Mouse (Mus musculus) inflammation-experienced regulatory T-cells, adult 6 months (primary cell): ENCODE measurements around the gene Cd2ap. TPM values are rescaled to one million over a fixed set of nuclear protein-coding genes. Genes with fewer than 3 reads are reported as not detected.
A peak's percentile ranks its signal among the peaks of the same experiment; 100 is the strongest.
"Not testable (repeated sequence)": the region's sequence is repeated elsewhere in the genome, so short reads cannot be mapped to it uniquely, and the experiment has no call there.

Experiments used
- ATAC-seq: one replicate; pipeline ENCODE4 v1.8.0; 2017
- polyA plus RNA-seq, 3 experiments: library from polyadenylated mRNA; unstranded; fragments of 100-300 nt; shearing (Covaris generic); gene quantifications; one replicate each; pipeline ENCODE4 v1.2.1; 2017

Cd2ap gene
- 10 to 100 TPM in 2 of 3 experiments, 1 to 10 TPM in 1; 4.4 to 14.9 (median 14.9) TPM for polyA plus RNA-seq

GRCm38 (mm10) chr17:42876001-42876903, at the start of gene Cd2ap:
Gene Cd2ap, minus strand, starts transcription at chr17:42876665.
- peak; percentile 81 for ATAC-seq

GRCm38 (mm10) chr17:42924731-42925130, 48.3 kb upstream of the Cd2ap start:
- ATAC-seq: no peak

- no peak for ATAC-seq
These were observed 42.3 kb upstream of the Cd2ap start for GRCm38 (mm10) chr17:42918810-42919209.

DNA sequence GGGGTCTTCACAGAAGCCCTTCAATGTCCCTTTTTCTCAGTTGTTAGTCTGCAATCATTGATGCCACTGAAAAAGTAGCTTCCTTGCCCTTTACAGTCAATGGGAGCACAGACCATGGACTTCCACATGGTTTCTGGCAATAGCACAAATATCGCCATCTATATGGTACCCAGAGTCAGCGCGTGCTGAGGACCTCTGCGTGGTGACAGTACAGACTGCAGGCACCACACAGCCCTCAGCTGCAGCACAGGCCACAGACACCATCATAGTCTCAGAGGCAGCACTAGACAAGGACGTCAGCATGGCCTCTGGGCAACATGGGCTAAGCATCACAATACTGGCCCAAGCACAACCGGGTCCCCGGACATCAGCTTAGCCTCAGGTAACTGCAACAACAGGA, 38.3 kb upstream of the Cd2ap start:
- no peak for ATAC-seq

DNA sequence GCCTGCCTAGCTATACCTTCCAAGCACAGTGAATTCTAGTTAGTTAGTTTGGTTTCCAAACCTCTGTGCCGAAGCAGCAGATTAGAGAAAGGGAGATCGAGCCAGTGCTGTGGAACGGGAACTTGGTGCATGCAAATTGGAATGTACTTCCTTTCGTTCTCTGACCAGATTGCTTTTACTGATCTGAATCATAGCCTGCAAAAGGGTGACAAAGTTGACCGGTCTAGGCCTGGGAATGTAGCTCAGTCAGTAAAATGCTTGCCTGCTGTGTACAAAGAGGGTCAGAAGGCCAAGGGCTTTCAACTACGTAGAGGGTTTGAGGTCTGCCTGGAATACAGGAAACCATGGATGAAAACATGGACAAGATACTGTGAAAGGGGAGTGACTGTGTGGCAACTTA, 35.7 kb upstream of the Cd2ap start:
- ATAC-seq: no peak

DNA sequence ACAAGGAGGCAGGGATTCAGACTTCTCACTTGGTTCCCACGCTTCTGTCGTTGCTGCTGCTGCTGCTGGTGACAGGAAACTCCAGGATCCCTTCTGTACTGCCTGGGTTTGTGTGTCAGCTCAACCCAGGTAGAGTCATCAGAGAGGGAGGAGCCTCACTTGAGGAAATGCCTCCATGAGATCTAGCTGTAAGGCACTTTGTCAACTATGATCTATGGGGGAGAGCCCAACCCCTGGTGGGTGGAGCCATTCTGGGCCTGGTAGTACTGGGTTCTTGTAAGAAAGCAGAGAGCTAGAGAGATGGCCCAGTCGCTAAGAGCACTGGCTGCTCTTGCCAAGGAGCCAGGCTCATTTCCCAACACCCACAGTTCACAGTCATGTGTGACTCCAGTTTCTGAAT, 34.0 kb upstream of the Cd2ap start:
- ATAC-seq: no peak

DNA sequence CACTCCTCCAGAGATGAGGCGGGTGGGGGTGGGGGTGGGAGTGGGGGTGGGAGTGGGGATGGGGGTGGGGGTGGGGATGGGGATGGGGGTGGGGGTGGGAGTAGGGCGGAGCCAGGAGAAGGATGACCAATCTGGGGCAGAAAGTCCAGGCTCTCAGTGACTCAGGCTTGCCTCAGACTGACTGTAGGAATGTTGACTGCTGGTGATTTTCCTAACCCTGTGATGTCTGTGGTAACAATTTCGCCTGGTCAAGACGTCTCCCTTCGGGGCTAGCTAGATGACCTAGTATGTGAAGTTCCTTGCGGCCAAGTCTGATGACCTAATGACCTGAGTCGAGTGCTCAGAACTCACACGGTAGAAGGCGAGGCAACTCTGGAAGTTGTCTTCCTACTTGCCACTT, 32.9 kb upstream of the Cd2ap start:
- no peak for ATAC-seq

- no peak for ATAC-seq
These were observed 32.4 kb upstream of the Cd2ap start for GRCm38 (mm10) chr17:42908744-42909370.

- ATAC-seq: no peak
These were observed 31.7 kb upstream of the Cd2ap start for GRCm38 (mm10) chr17:42908136-42908535.

DNA sequence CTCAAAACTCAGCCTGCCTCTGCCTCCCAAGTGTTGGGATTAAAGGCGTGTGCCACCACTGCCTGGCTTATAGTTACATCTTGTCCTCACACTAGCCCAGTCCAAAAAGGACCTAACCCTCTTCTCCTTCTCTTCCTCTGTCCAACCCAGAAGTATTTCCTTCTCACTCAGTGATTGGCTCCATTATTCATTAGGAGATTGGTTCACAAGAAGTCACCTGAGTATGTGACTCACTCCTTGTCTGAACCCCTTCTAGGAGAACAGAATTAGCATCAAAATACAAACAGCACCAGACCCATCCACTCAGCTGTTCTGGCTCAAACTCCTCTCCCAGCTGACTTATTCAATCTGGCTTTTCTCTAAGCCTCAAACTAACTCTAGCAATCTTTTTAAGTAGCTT, 30.0 kb upstream of the Cd2ap start:
- ATAC-seq: not testable (repeated sequence)

- ATAC-seq: no peak
These were observed 29.5 kb upstream of the Cd2ap start for GRCm38 (mm10) chr17:42905919-42906318.

DNA sequence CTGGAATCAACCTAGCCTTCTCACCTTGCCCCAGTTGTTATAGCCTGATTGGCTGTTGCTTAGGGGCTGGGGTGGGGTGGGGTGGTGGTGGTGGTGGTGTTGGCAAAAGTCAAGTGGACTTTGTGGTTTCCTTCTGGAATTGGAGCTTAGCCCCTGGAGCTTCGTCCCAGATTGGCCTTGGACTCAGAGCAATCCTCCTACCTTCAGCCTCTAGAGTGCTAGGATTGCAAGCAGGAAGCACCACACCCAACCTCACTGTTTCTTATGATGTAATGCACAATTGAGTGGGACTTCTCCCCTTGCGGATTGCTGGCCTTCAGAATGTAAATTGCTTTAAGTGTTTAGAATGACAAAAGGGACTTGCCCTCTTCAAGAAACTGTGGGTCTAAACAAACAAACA, 24.3 kb upstream of the Cd2ap start:
- ATAC-seq: no peak

GRCm38 (mm10) chr17:42887282-42887707, 10.8 kb upstream of the Cd2ap start:
- ATAC-seq: peak; percentile 81

- no peak for ATAC-seq
These were observed 8.6 kb upstream of the Cd2ap start for GRCm38 (mm10) chr17:42885091-42885501.

DNA sequence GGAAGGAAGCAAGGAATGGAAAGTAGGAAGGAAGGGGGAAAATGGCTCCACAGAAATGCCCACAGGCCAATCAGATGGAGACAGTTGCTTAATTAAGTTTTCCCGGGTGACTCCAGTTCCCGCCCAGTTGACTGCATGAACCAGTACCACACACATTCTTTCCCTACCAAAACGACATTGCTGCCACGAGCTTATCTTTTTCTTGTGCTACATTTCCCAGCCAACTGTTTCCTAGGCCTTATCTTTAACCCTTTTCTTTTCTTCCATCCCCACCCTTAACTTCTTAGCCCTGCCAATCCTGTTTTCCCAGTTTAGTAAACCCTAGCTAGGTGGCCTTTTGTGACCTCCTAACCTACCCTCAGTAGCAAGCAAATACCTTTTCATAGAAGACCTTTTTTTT, 7.9 kb upstream of the Cd2ap start:
- no peak for ATAC-seq

- ATAC-seq: no peak
These were observed 7.3 kb upstream of the Cd2ap start for GRCm38 (mm10) chr17:42883769-42884168.

DNA sequence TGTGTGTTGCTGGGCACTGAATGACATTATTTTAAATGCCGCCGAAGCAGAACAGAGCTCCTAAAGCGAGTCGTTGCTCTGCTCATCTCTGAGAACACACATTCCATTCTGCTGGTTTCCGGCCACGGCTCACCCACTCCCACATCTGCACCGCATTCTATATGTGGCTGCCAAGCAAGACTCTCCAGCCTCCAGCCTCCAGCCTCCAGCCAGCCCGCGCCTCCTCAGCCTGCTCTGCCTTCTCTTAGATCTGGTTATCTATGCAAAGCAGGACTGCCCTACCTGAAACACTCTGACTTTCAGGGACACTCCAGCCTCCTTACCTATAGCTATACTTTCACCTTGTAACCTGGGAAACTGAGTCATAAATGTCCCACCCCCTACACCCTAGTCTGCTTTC, 6.8 kb upstream of the Cd2ap start:
- ATAC-seq: no peak

GRCm38 (mm10) chr17:42882873-42883272, 6.4 kb upstream of the Cd2ap start:
- no peak for ATAC-seq

GRCm38 (mm10) chr17:42876904-42877425, 500 bp upstream of the Cd2ap start:
- ATAC-seq: peak; percentile 1

GRCm38 (mm10) chr17:42875571-42876000, 879 bp downstream of the Cd2ap start:
- ATAC-seq: peak; percentile 12

- ATAC-seq: no peak
These were observed 1.4 kb downstream of the Cd2ap start for GRCm38 (mm10) chr17:42875015-42875414.

- no peak for ATAC-seq
These were observed 6.0 kb downstream of the Cd2ap start for GRCm38 (mm10) chr17:42870465-42870864.

GRCm38 (mm10) chr17:42863186-42863585, 13.3 kb downstream of the Cd2ap start:
- no peak for ATAC-seq

GRCm38 (mm10) chr17:42860370-42860769, 16.1 kb downstream of the Cd2ap start:
- ATAC-seq: peak; percentile 47
